Mouse (Mus musculus): Measurements from ENCODE around the gene Sox6. TPM values are rescaled to one million over a fixed set of nuclear protein-coding genes. Genes with fewer than 3 reads are reported as not detected.
"Not testable (repeated sequence)": the region's sequence is repeated elsewhere in the genome, so short reads cannot be mapped to it uniquely, and the experiment has no call there.

Gene Sox6
- total RNA-seq, 2 experiments from 2014 or later = 87.0 to 92.4 TPM

GRCm38 (mm10) chr7:115669207-115670004, 369.2 kb downstream of the Sox6 start:
- peak in 1 of 2 experiments; percentile 41 for DNase-seq (ENCODE audit: low spot score in 2 of 2)

GRCm38 (mm10) chr7:115666686-115667382, 371.8 kb downstream of the Sox6 start:
- no peak for DNase-seq (ENCODE audit: low spot score in 2 of 2)

GRCm38 (mm10) chr7:115663399-115663798, 375.2 kb downstream of the Sox6 start:
- no peak for DNase-seq (ENCODE audit: low spot score in 2 of 2)

GRCm38 (mm10) chr7:115662121-115662520, 376.5 kb downstream of the Sox6 start:
- DNase-seq (ENCODE audit: low spot score in 2 of 2) = no peak

GRCm38 (mm10) chr7:115646696-115647095, 391.9 kb downstream of the Sox6 start:
- no peak for DNase-seq (ENCODE audit: low spot score in 2 of 2)

GRCm38 (mm10) chr7:115645971-115646447, 392.6 kb downstream of the Sox6 start:
- no peak for DNase-seq (ENCODE audit: low spot score in 2 of 2)

GRCm38 (mm10) chr7:115645272-115645970, 393.2 kb downstream of the Sox6 start:
- no peak for DNase-seq (ENCODE audit: low spot score in 2 of 2)

- no peak for DNase-seq (ENCODE audit: low spot score in 2 of 2)
These were observed 407.9 kb downstream of the Sox6 start for GRCm38 (mm10) chr7:115630691-115631090.

- no peak for DNase-seq (ENCODE audit: low spot score in 2 of 2)
These were observed 408.3 kb downstream of the Sox6 start for GRCm38 (mm10) chr7:115630287-115630686.

- no peak for DNase-seq (ENCODE audit: low spot score in 2 of 2)
These were observed 409.8 kb downstream of the Sox6 start for GRCm38 (mm10) chr7:115628766-115629165.

GRCm38 (mm10) chr7:115625956-115626355, 412.6 kb downstream of the Sox6 start:
- no peak for DNase-seq (ENCODE audit: low spot score in 2 of 2)

- DNase-seq (ENCODE audit: low spot score in 2 of 2) = no peak
These were observed 413.6 kb downstream of the Sox6 start for GRCm38 (mm10) chr7:115624907-115625552.

- DNase-seq (ENCODE audit: low spot score in 2 of 2) = no peak
These were observed 414.1 kb downstream of the Sox6 start for GRCm38 (mm10) chr7:115624451-115624850.

GRCm38 (mm10) chr7:115615697-115616237, 422.8 kb downstream of the Sox6 start:
- DNase-seq (ENCODE audit: low spot score in 2 of 2) = no peak

- DNase-seq (ENCODE audit: low spot score in 2 of 2) = no peak
These were observed 431.1 kb downstream of the Sox6 start for GRCm38 (mm10) chr7:115607485-115607884.

- DNase-seq (ENCODE audit: low spot score in 2 of 2) = not testable (repeated sequence)
These were observed 432.5 kb downstream of the Sox6 start for GRCm38 (mm10) chr7:115606125-115606524.

GRCm38 (mm10) chr7:115604883-115605282, 433.7 kb downstream of the Sox6 start:
- no peak for DNase-seq (ENCODE audit: low spot score in 2 of 2)

- DNase-seq (ENCODE audit: low spot score in 2 of 2) = no peak
These were observed 441.2 kb downstream of the Sox6 start for GRCm38 (mm10) chr7:115597376-115597775.

GRCm38 (mm10) chr7:115580461-115580860, 458.1 kb downstream of the Sox6 start:
- DNase-seq (ENCODE audit: low spot score in 2 of 2) = no peak

- no peak for DNase-seq (ENCODE audit: low spot score in 2 of 2)
These were observed 458.8 kb downstream of the Sox6 start for GRCm38 (mm10) chr7:115579826-115580225.

- no peak for DNase-seq (ENCODE audit: low spot score in 2 of 2)
These were observed 462.2 kb downstream of the Sox6 start for GRCm38 (mm10) chr7:115576387-115576786.
